Mouse (Mus musculus) T-helper 1 cell (primary cell): Measurements from ENCODE around the gene Kmt5a.

ENCODE experiments used
- in situ Hi-C: fragments of 300-600 bp; cut with MboI, MseI; formaldehyde crosslinking; loops from one replicate; pipeline ENCODE4 v1.15.1; 2025; ENCODE audit warnings: high pct_unique_total_duplicates

Gene Kmt5a

DNA sequence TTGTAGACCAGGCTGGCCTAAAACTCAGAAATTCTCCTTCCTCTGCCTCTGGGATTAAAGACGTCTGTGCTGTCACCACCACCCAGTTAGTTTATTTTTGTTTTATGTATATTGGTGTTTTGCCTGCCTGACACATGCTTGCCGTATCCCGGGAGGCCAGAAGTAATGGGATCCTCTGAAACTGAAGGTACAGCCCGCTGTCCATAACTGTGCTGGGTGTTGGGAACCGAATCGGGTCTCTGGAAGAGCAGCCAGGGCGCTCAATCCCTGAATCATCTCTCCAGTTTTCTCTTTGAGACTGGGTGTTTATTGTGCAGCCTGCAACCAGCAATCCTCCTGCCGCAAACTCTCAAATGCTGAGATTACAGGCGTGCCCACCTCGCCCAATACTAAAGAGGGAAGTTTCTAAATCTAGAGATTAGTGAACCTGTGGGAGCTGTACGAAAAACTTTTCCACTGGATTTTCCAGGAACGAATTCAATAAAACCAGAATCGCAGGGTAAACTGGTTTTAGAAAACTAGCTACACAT, 42.8 kb downstream of the Kmt5a start:
- in situ Hi-C loops = loop anchor here (10.0 kb wide), 1 partner anchor 52 kb away; the partner anchor contains the start of gene Rilpl1

- in situ Hi-C loops = loop anchor here (10.0 kb wide), 1 partner anchor 52 kb away; the partner anchor contains the start of gene Rilpl1
Observed at GRCm38 (mm10) chr5:124482966-124483654, 43.4 kb downstream of the Kmt5a start, which contains the start of gene Snrnp35. TSS of gene Snrnp35 (plus strand) at chr5:124483134.

DNA sequence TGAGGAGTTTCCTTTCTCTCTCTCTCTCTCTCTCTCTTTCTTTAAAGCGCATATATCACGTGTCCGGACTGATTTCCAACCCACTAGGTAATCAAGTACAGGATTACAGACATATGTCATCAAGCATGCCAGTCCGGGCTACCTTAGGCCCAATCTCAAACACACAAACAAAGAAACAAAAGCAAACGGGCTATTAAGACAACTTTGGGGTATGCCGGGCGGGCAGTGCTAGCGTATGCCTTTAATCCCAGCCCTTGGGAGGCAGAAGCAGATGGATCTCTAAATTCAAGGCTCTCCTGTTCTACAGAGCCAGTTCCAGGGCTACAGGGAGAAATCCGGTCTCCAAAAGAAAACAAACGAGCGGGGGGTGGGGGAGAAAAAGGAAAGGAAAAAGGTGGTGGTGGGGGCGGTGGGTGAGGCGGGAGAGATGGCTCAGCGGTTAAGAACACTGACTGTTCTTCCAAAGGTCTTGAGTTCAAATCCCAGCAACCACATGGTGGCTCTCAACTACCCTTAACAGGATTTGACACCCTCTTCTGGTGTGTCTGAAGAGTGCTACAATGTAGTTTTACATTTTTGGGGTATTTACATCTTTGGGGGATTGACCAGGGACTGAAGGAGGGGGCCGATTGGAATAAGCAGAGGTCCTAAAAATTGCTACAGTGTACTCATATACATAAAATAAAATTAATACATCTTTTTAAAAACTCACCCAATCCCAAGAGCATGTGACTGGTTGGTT, 44.1 kb downstream of the Kmt5a start:
- in situ Hi-C loops = loop anchor here (10.0 kb wide), 1 partner anchor 51 kb away; the partner anchor contains the start of gene Rilpl1

DNA sequence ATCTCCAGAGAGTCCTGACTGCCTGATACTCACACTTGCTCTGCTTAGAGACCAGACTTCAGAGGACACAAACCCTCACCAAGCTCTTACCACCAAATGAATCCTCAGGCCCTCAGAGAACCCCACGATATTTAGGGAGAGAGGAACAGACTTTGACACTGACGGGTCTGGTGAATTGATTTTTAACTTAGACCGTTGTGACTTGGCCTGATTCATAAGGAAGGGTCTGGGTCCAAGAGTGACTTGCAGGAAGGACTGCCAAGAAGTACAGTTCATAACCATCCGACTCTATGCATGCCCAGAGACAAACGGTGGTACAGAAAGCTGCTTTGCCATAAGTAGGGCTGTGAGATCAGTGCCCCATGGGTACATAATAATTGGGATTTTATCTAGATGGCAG, 45.9 kb downstream of the Kmt5a start:
- in situ Hi-C loops = loop anchor here (10.0 kb wide), 1 partner anchor 49 kb away; the partner anchor contains the start of gene Rilpl1

- in situ Hi-C loops = loop anchor here (10.0 kb wide), 1 partner anchor 46 kb away; the partner anchor contains the start of gene Rilpl1
Observed at GRCm38 (mm10) chr5:124488885-124489284, 49.2 kb downstream of the Kmt5a start.

DNA sequence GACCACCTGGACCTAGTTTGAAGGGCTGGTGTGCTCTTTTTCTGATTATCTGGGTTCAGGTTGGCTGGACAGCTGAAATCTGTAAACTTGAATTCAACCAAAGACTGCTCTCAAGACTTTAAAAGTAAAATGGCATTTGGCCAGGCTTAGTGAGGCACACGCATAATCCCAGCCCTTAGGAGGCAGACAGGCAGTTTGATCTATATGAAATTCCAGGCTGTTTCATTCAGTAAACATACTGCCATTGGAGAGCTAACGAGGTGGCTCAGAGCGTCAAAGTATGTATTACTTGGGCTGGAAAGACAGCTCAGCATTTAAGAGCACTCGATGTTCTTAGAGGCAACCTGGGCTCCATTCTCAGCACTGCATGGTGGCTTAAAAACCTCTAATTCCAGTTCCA, 52.0 kb downstream of the Kmt5a start:
- in situ Hi-C loops = no loop called here

DNA sequence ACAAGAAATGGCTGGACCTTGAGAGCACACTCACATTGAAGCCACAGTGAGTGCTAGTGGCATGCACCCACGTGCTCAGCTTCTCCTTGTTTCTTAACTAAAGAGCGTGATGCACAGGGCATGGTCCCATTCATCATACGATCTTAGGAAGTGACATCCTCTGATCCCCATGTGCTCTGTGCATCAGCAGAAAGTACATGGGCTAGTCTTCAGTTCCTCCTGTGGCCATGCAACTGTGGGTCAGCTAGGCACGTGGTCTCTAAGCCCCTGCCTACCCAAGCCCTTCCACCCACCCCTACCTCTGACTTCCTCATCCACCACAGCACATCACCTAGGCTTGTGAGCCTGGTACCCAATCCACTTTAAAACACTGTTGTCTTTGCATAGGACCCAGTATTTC, 52.9 kb downstream of the Kmt5a start:
- in situ Hi-C loops = no loop called here

DNA sequence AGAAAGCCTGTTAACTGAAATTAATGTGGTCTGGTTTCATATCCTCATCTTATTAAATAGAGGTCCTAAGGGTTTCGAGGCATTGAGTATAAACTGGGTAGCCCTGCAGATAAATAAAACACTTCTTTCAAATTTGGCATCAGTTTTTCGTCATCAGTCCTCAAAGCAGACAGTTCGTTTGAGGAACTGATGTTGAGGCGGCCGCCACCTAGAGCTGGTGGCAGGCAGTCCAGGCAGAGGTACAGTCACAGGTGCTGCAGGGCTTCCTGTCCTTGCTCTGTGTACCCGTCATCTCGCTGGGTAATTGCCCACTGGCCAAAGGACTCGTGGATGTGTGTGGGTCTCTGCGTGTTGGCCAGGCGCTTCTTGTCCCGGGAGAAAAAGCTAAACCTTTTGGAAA, 53.7 kb downstream of the Kmt5a start:
- in situ Hi-C loops = no loop called here

DNA sequence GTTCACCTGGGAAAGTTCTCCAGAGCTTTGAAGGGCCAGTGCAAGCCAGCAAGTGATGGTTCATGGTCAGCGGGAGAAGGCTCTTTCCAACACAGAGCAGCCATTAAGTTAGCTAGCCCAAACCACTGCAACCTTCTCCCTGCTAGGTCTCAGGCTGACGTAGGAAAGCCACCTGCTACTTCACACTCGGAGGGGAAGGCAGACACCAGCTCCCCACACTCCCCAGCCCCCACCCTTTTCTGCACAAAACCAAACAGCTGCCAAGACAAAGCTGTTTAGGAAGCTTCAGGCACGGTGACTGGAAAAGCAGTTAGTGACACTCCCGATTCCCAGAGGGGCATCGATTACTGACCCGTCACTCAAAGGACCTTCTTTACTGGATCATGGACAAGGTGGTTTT, 55.8 kb downstream of the Kmt5a start:
- in situ Hi-C loops = no loop called here

- in situ Hi-C loops = no loop called here
Observed at GRCm38 (mm10) chr5:124496614-124497514, 57.1 kb downstream of the Kmt5a start.

- in situ Hi-C loops = no loop called here
Observed at GRCm38 (mm10) chr5:124498221-124498876, 58.6 kb downstream of the Kmt5a start.

DNA sequence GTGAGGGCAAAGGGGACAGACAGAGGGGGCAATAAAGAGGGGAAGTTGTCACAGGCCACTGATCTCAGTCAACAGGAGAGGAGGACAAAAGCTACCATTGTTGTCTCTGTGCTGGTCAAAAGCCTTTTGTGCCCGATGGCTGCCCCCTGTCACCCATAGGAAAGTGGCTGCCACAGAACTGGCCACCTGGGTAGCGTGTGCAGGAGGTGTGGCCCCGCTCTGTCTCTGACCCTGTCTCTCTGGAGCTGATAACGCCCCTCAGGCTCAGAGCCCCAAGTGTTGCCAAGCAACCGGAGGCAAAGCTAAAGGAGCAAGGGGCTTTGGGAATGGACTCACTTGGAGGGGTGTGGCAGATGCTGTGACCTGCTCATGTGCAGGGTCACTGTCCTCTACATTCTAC, 59.3 kb downstream of the Kmt5a start:
- in situ Hi-C loops = no loop called here

DNA sequence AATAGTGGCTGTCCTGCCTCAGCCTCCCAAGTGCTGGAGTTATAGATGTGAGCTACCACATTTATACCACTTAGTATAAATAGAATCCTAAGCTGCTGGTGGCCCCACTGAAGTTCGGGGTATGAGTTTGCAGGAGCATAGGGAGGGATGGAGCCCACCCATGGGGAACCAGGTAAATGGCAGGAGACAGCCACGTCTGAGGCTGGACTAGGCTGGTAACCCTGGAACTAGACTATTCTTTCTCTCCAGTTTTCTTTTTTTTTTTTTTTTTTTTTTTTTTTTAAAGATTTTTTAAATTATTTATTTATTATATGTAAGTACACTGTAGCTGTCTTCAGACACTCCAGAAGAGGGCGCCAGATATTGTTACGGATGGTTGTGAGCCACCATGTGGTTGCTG, 60.3 kb downstream of the Kmt5a start:
- in situ Hi-C loops = loop anchor here (5.0 kb wide), 1 partner anchor 217 kb away; no protein-coding TSS in a partner anchor

GRCm38 (mm10) chr5:124500573-124500972, 60.8 kb downstream of the Kmt5a start:
- in situ Hi-C loops = loop anchor here (5.0 kb wide), 1 partner anchor 217 kb away; no protein-coding TSS in a partner anchor

- in situ Hi-C loops = loop anchor here (5.0 kb wide), 1 partner anchor 216 kb away; no protein-coding TSS in a partner anchor
Observed at GRCm38 (mm10) chr5:124501541-124501940, 61.8 kb downstream of the Kmt5a start.

DNA sequence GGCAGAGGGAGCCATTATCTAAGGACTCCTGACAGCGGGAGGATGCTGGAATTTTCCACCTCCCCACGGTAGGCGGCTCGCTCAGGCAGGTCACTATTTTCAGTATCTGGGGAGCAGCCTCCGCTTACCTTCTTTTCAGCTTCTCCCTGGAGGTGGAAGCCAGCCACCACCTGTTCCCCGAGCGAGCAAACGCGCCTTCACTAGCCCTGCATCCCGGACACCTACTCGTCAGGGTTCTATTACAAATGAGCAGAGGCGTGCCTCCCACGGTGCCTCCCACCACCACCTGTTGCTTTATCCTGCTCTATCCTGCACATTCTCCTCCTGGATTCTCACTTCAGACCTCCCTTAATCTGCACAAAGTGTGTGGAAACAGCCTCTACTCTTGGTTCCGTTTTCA, 64.0 kb downstream of the Kmt5a start:
- in situ Hi-C loops = loop anchor here (5.0 kb wide), 1 partner anchor 214 kb away; no protein-coding TSS in a partner anchor

DNA sequence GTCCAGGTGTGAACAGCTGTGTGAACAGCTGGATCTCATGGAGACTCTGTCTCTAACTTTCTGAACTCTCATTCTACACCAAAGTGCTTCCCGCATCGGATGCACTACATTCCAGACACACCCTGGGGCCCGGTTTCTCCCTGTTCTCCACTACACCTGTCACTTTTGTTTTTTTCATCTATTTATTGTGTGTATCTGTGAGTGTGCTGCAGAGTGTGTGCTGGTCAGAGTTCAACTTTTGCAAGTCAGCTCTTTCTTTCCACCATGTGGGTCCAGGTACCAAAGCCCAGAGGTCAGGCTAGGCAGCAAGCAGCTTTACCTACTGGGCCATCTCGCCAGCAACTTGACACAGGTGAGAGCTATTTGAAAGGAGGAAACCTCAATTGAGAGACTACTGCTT, 65.5 kb downstream of the Kmt5a start:
- in situ Hi-C loops = no loop called here

- in situ Hi-C loops = no loop called here
Observed at GRCm38 (mm10) chr5:124506731-124507359, 67.1 kb downstream of the Kmt5a start.

- in situ Hi-C loops = no loop called here
Observed at GRCm38 (mm10) chr5:124509200-124509599, 69.5 kb downstream of the Kmt5a start.

DNA sequence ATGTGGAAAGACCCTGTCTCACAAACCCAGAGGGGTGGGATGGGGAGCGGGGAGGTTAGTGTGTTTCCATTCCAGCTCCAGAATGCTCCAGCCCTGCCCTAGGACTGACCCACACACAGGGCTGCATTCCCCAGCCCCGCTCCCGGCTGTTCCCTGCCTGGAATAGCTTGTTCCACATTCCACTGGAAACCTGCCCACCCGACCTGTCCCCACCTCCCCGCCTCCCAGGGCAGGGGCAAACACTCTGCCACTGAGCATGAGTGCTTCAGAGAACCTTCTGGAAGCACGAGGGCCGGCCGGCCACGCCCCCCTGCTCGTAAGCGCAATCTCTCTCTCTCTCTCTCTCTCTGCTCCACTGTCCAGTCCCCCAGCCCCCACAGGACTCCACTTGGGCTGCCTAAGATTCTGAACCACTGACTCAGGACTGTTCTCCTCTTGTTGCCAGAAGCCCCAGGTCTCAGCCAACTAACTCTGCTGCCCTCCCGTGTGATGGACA, 70.1 kb downstream of the Kmt5a start:
- in situ Hi-C loops = no loop called here
